Mouse (Mus musculus) forebrain, embryonic 11.5 days (tissue): ENCODE results near the gene Dnah6. TPM values are rescaled to one million over a fixed set of nuclear protein-coding genes. Genes with fewer than 3 reads are reported as not detected.

Experiments used
- ATAC-seq: fragments of 200-750 bp; cut with Nextera tagmentation; replicated peaks from 2 replicates; pipeline ENCODE4 v1.8.0; 2017; ENCODE audit warnings: moderate TSS enrichment; ENCODE audit not compliant: low FRiP score
- DNase-seq: peaks from one replicate; pipeline ENCODE4 v3.0.0-alpha.2; 2017; ENCODE audit warnings: low spot score
- H3K27ac ChIP-seq: fragments of 300-500 bp; sonication (generic); 2 replicates; pipeline ENCODE4 v1.5.1; 2014; ENCODE audit warnings: low read depth, low read length
- H3K27me3 ChIP-seq: fragments of 300-500 bp; sonication (generic); 2 replicates; pipeline ENCODE4 v1.6.1; 2014; ENCODE audit warnings: mild to moderate bottlenecking, low read length, mixed read lengths; ENCODE audit not compliant: control insufficient read depth, insufficient read depth
- H3K36me3 ChIP-seq: fragments of 300-500 bp; sonication (generic); 2 replicates; pipeline ENCODE4 v1.6.1; 2014; ENCODE audit warnings: mild to moderate bottlenecking, low read length, moderate library complexity, mixed read lengths; ENCODE audit not compliant: control insufficient read depth, insufficient read depth
- H3K4me1 ChIP-seq: fragments of 300-500 bp; sonication (generic); replicated peaks from 2 replicates; pipeline ENCODE4 v1.6.1; 2014; ENCODE audit warnings: low read length, mixed read lengths; ENCODE audit not compliant: control insufficient read depth, insufficient read depth
- H3K4me2 ChIP-seq: fragments of 300-500 bp; sonication (generic); 2 replicates; pipeline ENCODE4 v1.6.1; 2014; ENCODE audit warnings: low read depth, mild to moderate bottlenecking, low read length, moderate library complexity, mixed read lengths; ENCODE audit not compliant: severe bottlenecking
- H3K4me3 ChIP-seq: fragments of 300-500 bp; sonication (generic); 2 replicates; pipeline ENCODE4 v1.5.1; 2014; ENCODE audit warnings: low read depth, low read length
- H3K9ac ChIP-seq: fragments of 300-500 bp; sonication (generic); 2 replicates; pipeline ENCODE4 v1.6.1; 2014; ENCODE audit warnings: low read length
- H3K9me3 ChIP-seq: fragments of 300-500 bp; sonication (generic); 2 replicates; pipeline ENCODE4 v1.6.1; 2016; ENCODE audit warnings: low read length, mixed read lengths; ENCODE audit not compliant: control insufficient read depth
- WGBS: fragments of 180-500 bp; shearing (Covaris S2); extraction: QIAGEN DNeasy Blood & Tissue Kit; methylation state at CpG from one replicate; pipeline ENCODE4 v1.1.7; 2014; 5-methylcytosine and 5-hydroxymethylcytosine counted together
- polyA plus RNA-seq: library from polyadenylated mRNA; unstranded; fragments of >200 nt; fragmentation: Nextera tagmentation; extraction: Ambion mirVana; gene quantifications from 2 replicates; pipeline ENCODE4 v1.2.1, GENCODE M21; 2014

Dnah6 gene
- polyA plus RNA-seq, 1 experiment from 2014 or later: 0.04 TPM

DNA sequence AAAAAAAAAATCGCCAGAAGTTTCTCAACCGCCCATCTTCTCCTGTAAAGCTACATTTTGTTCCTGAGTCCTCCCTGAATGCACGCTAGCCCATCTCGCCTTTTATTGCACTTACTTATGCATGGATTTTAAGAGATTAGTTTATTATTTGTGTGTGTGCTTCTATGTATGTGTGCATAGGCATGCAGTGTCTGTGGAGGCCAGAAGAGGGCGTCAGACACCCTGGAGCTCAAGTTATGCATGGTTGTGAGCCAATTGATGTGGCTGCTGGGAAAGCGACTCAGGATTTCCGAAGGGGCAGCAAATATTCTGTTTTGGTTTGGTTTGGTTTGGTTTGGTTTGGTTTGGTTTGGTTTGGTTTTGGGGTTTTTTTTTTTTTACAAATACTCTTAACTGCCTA, 78.0 kb downstream of the Dnah6 start:
- no peaks in the 10 kb centered on the region for H3K27me3 ChIP-seq
- no peak overlapping the region for H3K4me2 ChIP-seq
- DNase-seq (no peak), ATAC-seq (no peak)
- no peak overlapping the region for H3K9ac ChIP-seq
- H3K4me1 ChIP-seq: no peaks in the 10 kb centered on the region
- no peak overlapping the region for H3K4me3 ChIP-seq
- no peaks in the 10 kb centered on the region for H3K9me3 ChIP-seq
- no peak overlapping the region for H3K27ac ChIP-seq
- H3K36me3 ChIP-seq: no peaks in the 10 kb centered on the region
- 90% methylated on average over 7 of the region's 7 CpGs for WGBS

DNA sequence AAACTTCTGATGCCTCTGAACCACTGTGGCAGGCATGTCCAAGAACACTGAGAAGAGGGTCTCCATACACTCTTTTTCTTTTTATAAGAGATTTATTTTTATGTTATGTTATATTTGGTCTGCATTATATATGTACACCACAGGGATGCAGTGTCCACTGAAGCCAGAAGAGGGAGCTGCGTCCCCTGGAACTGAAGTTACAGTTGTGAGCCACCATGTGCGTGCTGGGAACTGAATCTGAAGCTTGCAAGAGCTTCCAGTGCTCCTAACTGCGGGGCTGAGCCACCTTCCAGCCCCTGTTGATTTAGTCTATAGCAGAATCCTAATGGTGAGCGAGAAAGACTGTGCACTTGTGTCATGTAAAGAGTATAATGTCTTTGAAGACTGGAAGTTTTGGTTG, 78.7 kb downstream of the Dnah6 start:
- DNase-seq (no peak), ATAC-seq (no peak)
- H3K27ac ChIP-seq: no peak overlapping the region
- WGBS: 92% methylated on average over 4 of the region's 4 CpGs
- H3K9ac ChIP-seq: no peak overlapping the region
- H3K4me3 ChIP-seq: no peak overlapping the region
- no peaks in the 10 kb centered on the region for H3K9me3 ChIP-seq
- H3K4me1 ChIP-seq: no peaks in the 10 kb centered on the region
- no peak overlapping the region for H3K4me2 ChIP-seq
- no peaks in the 10 kb centered on the region for H3K27me3 ChIP-seq
- no peaks in the 10 kb centered on the region for H3K36me3 ChIP-seq

DNA sequence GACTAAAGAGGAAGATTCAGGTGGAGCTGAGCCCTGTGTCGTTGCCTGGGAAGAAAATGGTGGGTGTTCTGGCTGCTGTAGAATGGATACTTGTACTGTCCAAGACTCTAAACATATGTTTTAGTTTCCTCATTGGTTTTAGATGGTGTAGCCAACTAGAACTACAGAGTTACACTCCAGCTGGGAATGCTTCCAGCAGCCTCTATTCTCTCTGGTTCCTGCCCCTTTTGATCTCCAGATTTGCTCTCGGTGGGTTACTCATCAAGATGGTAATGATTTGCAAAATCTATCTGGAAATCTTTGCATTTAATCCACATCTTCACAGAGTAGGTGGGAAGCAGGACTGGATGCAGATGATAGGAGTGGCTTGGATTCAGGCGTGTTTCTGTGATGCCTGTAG, 80.6 kb downstream of the Dnah6 start:
- no peaks in the 10 kb centered on the region for H3K27me3 ChIP-seq
- no peaks in the 10 kb centered on the region for H3K9me3 ChIP-seq
- no peaks in the 10 kb centered on the region for H3K4me1 ChIP-seq
- H3K36me3 ChIP-seq: no peaks in the 10 kb centered on the region
- H3K4me3 ChIP-seq: no peak overlapping the region
- WGBS: 83% methylated on average over 3 of the region's 3 CpGs
- ATAC-seq: no peak
- no peak overlapping the region for H3K4me2 ChIP-seq
- no peak overlapping the region for H3K27ac ChIP-seq
- DNase-seq: no peak
- no peak overlapping the region for H3K9ac ChIP-seq

DNA sequence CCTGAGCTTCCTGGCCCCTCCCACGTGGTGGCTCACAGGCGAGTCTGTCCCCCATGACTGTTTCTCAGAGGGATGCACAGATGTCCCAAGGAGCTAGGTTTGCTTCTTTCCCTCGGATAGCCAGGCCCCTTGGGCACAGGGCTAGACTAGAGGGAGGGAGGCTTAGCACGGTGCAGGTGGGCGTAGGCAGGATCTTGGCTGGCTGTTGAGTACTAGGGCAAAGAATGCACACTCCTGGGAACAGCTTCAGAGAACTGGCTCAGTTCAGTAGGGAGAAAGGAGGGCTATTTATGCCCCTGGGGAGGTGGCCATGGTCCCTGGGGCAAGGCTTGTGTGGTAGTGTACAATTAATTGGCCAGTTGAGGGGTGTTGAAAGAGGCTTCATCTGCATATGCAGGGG, 88.7 kb downstream of the Dnah6 start:
- WGBS: 55% methylated on average over 5 of the region's 5 CpGs
- Histone ChIP-seq H3K36me3 (no peaks in the 10 kb centered on the region), H3K4me3 (no peak overlapping the region), H3K27ac (no peak overlapping the region), H3K4me1 (no peaks in the 10 kb centered on the region), H3K9ac (no peak overlapping the region), H3K9me3 (no peaks in the 10 kb centered on the region), H3K27me3 (no peaks in the 10 kb centered on the region), H3K4me2 (no peak overlapping the region)
- no peak for ATAC-seq
- no peak for DNase-seq

DNA sequence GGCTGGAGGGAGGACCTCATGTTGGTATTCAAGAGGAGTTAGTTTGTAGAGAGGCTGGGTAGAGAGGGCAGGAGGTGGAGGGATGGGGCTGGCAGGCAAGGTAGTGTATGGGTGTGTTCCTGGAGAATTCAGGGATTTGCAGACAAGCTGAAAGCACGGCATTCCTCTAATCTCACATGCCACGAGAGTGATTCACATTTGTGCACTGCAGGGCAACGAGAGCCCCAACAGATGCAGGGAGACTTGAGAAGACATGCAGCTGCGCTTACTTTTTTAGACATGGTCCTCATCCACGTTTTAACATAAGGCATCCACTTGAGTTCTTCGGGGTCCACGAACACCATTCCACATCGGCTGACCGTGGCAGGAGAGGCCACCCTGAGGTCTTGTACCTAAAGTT, 93.9 kb downstream of the Dnah6 start:
- Histone ChIP-seq H3K9me3 (no peaks in the 10 kb centered on the region), H3K36me3 (no peaks in the 10 kb centered on the region), H3K4me1 (no peaks in the 10 kb centered on the region), H3K9ac (no peak overlapping the region), H3K27ac (no peak overlapping the region), H3K4me2 (no peak overlapping the region), H3K4me3 (no peak overlapping the region), H3K27me3 (no peaks in the 10 kb centered on the region)
- 83% methylated on average over 9 of the region's 9 CpGs for WGBS
- ATAC-seq (no peak), DNase-seq (no peak)

DNA sequence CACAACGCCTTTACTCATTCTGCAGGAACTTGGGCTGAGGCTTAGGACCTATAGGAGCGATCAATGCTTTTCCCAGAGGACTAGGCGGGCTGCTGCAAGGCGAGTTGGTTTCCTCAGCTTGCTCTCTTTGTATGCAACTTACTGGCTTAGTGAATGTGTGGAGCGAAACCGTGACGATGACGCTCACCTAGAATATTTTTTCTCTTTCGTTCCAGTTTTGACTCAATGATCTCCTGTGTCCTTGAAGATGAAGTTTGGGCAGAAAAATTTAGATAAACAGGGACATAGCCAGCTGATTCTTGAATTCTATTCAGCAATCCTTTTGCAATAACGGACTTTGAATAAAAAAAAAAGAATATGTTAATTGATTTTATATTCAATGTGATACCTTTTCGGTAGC, 101.1 kb downstream of the Dnah6 start:
- WGBS: 83% methylated on average over 11 of the region's 11 CpGs
- H3K36me3 ChIP-seq: no peaks in the 10 kb centered on the region
- DNase-seq: no peak

DNA sequence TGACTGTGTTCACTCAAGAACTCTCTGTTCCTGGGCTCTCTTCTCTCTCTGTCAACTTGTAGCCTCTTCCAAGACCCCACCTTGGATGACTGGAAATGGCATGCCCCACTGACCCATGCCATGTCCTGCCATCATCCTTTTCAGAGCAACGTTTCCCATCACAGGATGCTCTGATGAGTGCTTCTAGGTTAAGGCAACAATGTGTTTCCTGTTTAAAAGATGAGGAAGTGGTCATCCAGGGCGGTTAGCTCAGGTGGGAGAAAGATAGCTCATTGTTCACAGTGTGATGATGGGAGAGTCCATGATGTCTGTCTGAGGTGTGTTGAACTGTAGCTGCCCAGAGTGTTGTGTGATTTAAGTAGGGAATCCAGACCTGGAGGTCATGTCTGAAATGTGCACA, 107.6 kb downstream of the Dnah6 start:
- ATAC-seq: no peak
- Histone ChIP-seq H3K4me3 (no peak overlapping the region), H3K36me3 (no peaks in the 10 kb centered on the region), H3K27ac (no peak overlapping the region), H3K4me1 (no peaks in the 10 kb centered on the region), H3K9me3 (no peaks in the 10 kb centered on the region), H3K9ac (no peak overlapping the region), H3K27me3 (no peaks in the 10 kb centered on the region), H3K4me2 (no peak overlapping the region)
- no peak for DNase-seq
- 73% methylated on average over 2 of the region's 2 CpGs for WGBS

More for the DNA sequence above, 101.1 kb downstream of the Dnah6 start:
- Histone ChIP-seq H3K9me3 (no peaks in the 10 kb centered on the region), H3K4me1 (no peaks in the 10 kb centered on the region), H3K4me3 (no peak overlapping the region), H3K27me3 (no peaks in the 10 kb centered on the region), H3K27ac (no peak overlapping the region), H3K9ac (no peak overlapping the region), H3K4me2 (no peak overlapping the region)
- ATAC-seq: no peak

DNA sequence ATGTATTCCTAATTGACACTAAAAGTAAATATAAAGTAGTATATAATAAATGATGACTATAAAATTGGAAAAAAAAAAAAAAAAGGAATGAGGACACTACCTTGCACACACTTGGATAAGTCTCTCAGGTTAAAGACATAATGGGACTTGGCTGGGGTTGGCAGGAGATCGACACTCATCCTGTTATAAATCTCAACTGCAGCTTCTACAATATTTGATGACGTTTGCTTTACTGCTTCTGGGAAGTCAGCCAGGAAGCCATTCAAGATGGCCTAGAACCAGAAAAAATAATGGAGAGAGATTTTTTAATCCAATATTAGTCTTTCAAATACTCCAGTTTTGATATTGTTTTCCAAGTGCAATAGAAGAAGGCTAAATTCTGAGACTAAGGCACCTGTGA, 108.1 kb downstream of the Dnah6 start:
- no peaks in the 10 kb centered on the region for H3K36me3 ChIP-seq
- no peak overlapping the region for H3K9ac ChIP-seq
- H3K4me3 ChIP-seq: no peak overlapping the region
- 89% methylated on average over 2 of the region's 2 CpGs for WGBS
- no peaks in the 10 kb centered on the region for H3K9me3 ChIP-seq
- no peak overlapping the region for H3K4me2 ChIP-seq
- no peaks in the 10 kb centered on the region for H3K27me3 ChIP-seq
- no peak overlapping the region for H3K27ac ChIP-seq
- no peaks in the 10 kb centered on the region for H3K4me1 ChIP-seq
- no peak for DNase-seq
- ATAC-seq: no peak

DNA sequence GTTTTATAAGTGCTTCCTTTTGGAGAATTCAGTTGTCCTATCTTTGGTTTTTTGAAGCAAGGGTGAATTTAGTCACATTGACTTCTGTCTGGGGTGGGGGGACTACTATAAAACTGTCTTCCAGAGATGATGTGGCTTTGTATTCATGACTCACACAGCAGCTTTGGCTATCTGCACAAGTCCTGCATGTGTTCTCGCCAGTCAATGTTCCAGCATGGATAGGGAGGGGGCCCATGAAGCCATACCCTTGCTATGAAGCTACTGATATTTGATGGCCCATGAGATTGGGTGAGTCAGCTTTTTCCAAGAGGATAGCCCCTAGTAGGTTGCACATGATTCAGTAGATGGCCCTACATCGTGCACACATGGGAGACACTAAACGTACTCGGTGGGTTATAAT, 128.3 kb downstream of the Dnah6 start:
- 95% methylated on average over 4 of the region's 4 CpGs for WGBS
- ATAC-seq (no peak), DNase-seq (no peak)
- no peaks in the 10 kb centered on the region for H3K36me3 ChIP-seq
- no peaks in the 10 kb centered on the region for H3K27me3 ChIP-seq
- no peak overlapping the region for H3K9ac ChIP-seq
- no peak overlapping the region for H3K27ac ChIP-seq
- H3K4me3 ChIP-seq: no peak overlapping the region
- H3K4me2 ChIP-seq: no peak overlapping the region
- H3K4me1 ChIP-seq: no peaks in the 10 kb centered on the region
- H3K9me3 ChIP-seq: no peaks in the 10 kb centered on the region
